Mouse (Mus musculus): ENCODE measurements around the gene Hs1bp3. TPM values are rescaled to one million over a fixed set of nuclear protein-coding genes. Genes with fewer than 3 reads are reported as not detected.
A peak's percentile ranks its signal among the peaks of the same experiment; 100 is the strongest.

Gene Hs1bp3
- total and polyA plus RNA-seq, 2 experiments from 2014 or later = 5.1 to 8.3 TPM

GRCm38 (mm10) chr12:8348733-8349513 lies 35.7 kb downstream of the Hs1bp3 start:
- H3K27ac ChIP-seq (ENCODE audit: low read depth, low read length) = no peak overlapping the region
- H3K27me3 ChIP-seq (ENCODE audit: insufficient read depth, low read length) = no peaks in the 10 kb centered on the region
- no peak overlapping the region for H3K9ac ChIP-seq (replicated peaks; ENCODE audit: low read length, poor library complexity, severe bottlenecking)
- no peak for ATAC-seq (ENCODE audit: low FRiP score)
- H3K4me1 ChIP-seq (ENCODE audit: insufficient read depth, low read length) = 0 out of 2 replicates have a peak, but pooled peaks cover 4% of the 10 kb centered on the region
- no peaks in the 10 kb centered on the region for H3K36me3 ChIP-seq (ENCODE audit: insufficient read depth, low read length)
- TF ChIP-seq CTCF (IDR thresholded peaks at IDR 0.05) = no peak
- no peaks in the 10 kb centered on the region for H3K9me3 ChIP-seq (ENCODE audit: low read length)
- no peak for DNase-seq (ENCODE audit: low spot score)
- no peak overlapping the region for H3K4me3 ChIP-seq (ENCODE audit: low read depth, low read length)
- 75% methylated on average over 9 of the region's 9 CpGs for WGBS
- H3K4me2 ChIP-seq (ENCODE audit: low read depth, low read length, poor library complexity, severe bottlenecking) = no peak overlapping the region

DNA sequence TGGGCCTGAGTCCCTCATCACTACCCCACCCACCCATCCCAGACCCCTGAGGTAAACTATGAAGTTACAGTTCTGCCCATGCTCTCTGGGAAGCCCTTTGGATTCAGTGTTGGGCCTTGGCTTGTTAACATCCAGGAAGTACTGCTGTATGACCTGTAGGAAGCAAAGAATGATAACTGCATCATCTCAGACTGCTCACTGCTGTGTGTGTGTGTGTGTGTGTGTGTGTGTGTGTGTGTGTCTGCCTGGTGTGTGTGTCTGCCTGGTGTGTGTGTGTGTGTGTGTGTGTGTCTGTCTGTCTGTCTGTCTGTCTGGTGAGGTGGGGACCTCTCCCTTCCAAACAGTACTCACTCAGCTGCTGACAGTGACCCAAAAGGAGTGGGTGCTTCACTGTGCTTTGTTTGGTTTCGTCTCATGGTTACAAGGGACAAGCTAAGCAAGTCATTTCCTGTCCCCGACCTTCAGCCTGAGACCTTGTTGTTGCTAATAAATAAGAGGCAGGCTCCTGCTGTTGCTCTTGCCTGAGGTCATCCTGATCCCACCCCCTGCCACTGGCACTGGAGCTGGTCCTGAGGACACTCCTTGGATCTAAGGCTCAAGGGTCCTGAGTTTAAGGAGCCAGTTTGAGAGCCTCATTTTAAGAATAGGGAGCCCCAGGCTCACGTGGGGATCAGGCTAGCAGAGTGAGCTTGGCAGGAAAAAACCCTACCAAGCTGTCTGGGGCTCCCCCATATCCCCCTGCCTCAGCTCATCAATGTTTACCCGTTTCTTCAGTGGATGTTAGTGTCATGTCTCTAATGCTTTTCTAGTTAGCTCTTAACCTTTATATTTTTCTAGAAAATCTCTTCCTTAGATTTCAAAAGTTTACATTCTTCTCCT lies 38.0 kb downstream of the Hs1bp3 start:
- H3K4me1 ChIP-seq (ENCODE audit: insufficient read depth, low read length) = 0 out of 2 replicates have a peak, but pooled peaks cover 4% of the 10 kb centered on the region
- no peak for TF ChIP-seq CTCF (IDR thresholded peaks at IDR 0.05)
- H3K27ac ChIP-seq (ENCODE audit: low read depth, low read length) = no peak overlapping the region
- WGBS = 58% methylated on average over 4 of the region's 4 CpGs
- H3K9ac ChIP-seq (replicated peaks; ENCODE audit: low read length, poor library complexity, severe bottlenecking) = no peak overlapping the region
- no peaks in the 10 kb centered on the region for H3K36me3 ChIP-seq (ENCODE audit: insufficient read depth, low read length)
- ATAC-seq (ENCODE audit: low FRiP score) (no peak), DNase-seq (ENCODE audit: low spot score) (no peak)
- H3K9me3 ChIP-seq (ENCODE audit: low read length) = no peaks in the 10 kb centered on the region
- H3K4me3 ChIP-seq (ENCODE audit: low read depth, low read length) = no peak overlapping the region
- no peak overlapping the region for H3K4me2 ChIP-seq (ENCODE audit: low read depth, low read length, poor library complexity, severe bottlenecking)
- no peaks in the 10 kb centered on the region for H3K27me3 ChIP-seq (ENCODE audit: insufficient read depth, low read length)

DNA sequence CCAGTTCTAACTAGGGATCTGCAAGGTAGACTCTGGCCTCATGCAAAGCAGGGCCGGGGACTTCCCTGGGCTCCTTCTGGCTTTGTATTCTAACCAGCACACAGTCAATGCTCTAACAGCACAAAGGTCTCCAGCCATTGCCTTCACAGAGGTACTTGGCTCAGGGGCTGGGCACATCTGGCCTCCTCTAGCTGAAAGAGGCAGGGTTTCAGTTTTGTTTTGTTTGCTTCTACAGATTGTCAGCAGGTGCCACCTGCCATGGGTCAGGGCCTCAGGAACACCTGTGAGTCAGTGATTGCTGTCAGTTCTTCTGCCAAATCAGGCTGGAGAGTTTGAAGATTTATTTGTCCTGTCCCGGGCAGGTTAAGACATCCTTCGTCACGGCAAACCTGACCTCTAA lies 39.8 kb downstream of the Hs1bp3 start:
- Histone ChIP-seq H3K4me3 (ENCODE audit: low read depth, low read length) (no peak overlapping the region), H3K9ac (replicated peaks; ENCODE audit: low read length, poor library complexity, severe bottlenecking) (no peak overlapping the region), H3K36me3 (ENCODE audit: insufficient read depth, low read length) (no peaks in the 10 kb centered on the region), H3K27me3 (ENCODE audit: insufficient read depth, low read length) (no peaks in the 10 kb centered on the region), H3K27ac (ENCODE audit: low read depth, low read length) (no peak overlapping the region), H3K4me2 (ENCODE audit: low read depth, low read length, poor library complexity, severe bottlenecking) (no peak overlapping the region), H3K9me3 (ENCODE audit: low read length) (no peaks in the 10 kb centered on the region), H3K4me1 (ENCODE audit: insufficient read depth, low read length) (0 out of 2 replicates have a peak, but pooled peaks cover 4% of the 10 kb centered on the region)
- ATAC-seq (ENCODE audit: low FRiP score) (no peak), DNase-seq (ENCODE audit: low spot score) (no peak)
- no peak for TF ChIP-seq CTCF (IDR thresholded peaks at IDR 0.05)
- WGBS = 82% methylated on average over 4 of the region's 4 CpGs

DNA sequence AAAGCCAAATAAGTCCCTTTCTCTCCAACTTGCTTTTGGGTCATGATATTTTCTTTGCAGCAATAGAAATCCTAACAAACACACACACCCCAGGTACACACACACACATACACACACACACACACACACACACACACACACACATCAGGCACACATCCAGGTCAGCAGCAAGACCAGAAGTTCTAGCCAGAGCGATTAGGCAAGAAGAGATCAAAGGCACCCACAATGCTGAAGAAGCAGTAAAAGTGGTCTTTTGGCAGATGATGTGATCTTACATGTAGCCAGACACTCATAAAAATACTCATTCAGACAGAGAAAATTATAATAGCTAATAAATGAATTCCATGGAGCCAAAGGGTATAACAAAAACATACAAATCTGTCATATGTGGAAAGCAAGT lies 41.0 kb downstream of the Hs1bp3 start:
- ATAC-seq (ENCODE audit: low FRiP score) (no peak), DNase-seq (ENCODE audit: low spot score) (no peak)
- Histone ChIP-seq H3K27ac (ENCODE audit: low read depth, low read length) (no peak overlapping the region), H3K27me3 (ENCODE audit: insufficient read depth, low read length) (no peaks in the 10 kb centered on the region), H3K4me1 (ENCODE audit: insufficient read depth, low read length) (0 out of 2 replicates have a peak, but pooled peaks cover under 1% of the 10 kb centered on the region), H3K4me3 (ENCODE audit: low read depth, low read length) (no peak overlapping the region), H3K9ac (replicated peaks; ENCODE audit: low read length, poor library complexity, severe bottlenecking) (no peak overlapping the region), H3K36me3 (ENCODE audit: insufficient read depth, low read length) (no peaks in the 10 kb centered on the region), H3K9me3 (ENCODE audit: low read length) (no peaks in the 10 kb centered on the region), H3K4me2 (ENCODE audit: low read depth, low read length, poor library complexity, severe bottlenecking) (no peak overlapping the region)
- no peak for TF ChIP-seq CTCF (IDR thresholded peaks at IDR 0.05)
- 95% methylated on average over 1 of the region's 1 CpGs for WGBS

GRCm38 (mm10) chr12:8355011-8355410 lies 41.8 kb downstream of the Hs1bp3 start:
- Histone ChIP-seq H3K27ac (ENCODE audit: low read depth, low read length) (no peak overlapping the region), H3K9ac (replicated peaks; ENCODE audit: low read length, poor library complexity, severe bottlenecking) (no peak overlapping the region), H3K27me3 (ENCODE audit: insufficient read depth, low read length) (no peaks in the 10 kb centered on the region), H3K9me3 (ENCODE audit: low read length) (no peaks in the 10 kb centered on the region), H3K36me3 (ENCODE audit: insufficient read depth, low read length) (no peaks in the 10 kb centered on the region), H3K4me3 (ENCODE audit: low read depth, low read length) (no peak overlapping the region), H3K4me2 (ENCODE audit: low read depth, low read length, poor library complexity, severe bottlenecking) (no peak overlapping the region), H3K4me1 (ENCODE audit: insufficient read depth, low read length) (no peaks in the 10 kb centered on the region)
- WGBS = 96% methylated on average over 4 of the region's 4 CpGs
- peak; percentile 13; the same call in 1 of the 2 replicates for TF ChIP-seq CTCF (IDR thresholded peaks at IDR 0.05)
- ATAC-seq (ENCODE audit: low FRiP score) (no peak), DNase-seq (ENCODE audit: low spot score) (no peak)

Data from midbrain, postnatal 0 days (tissue).